Mouse (Mus musculus): ENCODE results near the gene Gpat2. TPM values are rescaled to one million over a fixed set of nuclear protein-coding genes. Genes with fewer than 3 reads are reported as not detected.

Gene Gpat2
- total RNA-seq (2015) (not detected in 2 replicates), total RNA-seq (2017) (0.12 TPM in 1 of 2 replicates, not detected in the other)

DNA sequence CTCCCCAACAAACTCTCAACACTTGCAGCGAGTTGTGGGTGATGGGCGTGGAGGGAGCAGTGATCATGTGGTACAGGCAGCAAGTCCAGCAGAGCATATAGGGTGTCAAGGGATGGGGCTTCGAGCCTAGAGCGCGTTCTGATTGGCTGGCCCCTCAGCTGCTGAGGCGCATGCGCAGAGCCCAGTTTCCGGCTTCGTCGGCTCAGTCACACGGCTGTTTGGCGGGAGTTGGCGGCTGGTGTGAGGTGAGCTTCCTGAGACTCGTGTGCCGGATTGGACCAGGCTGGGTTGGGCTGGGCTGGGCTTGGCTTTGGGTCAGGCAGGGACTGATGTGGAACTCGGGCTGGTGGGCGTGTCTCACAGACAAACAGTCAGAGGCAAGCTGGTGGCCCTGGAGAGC, at the start of gene Gpat2:
Gene Gpat2, plus strand, starts transcription at position 223 of the 400 bp plus-strand sequence.
- ATAC-seq (replicated peaks; ENCODE audit: poor library complexity): no peak

GRCm38 (mm10) chr2:127375759-127376341, 49.1 kb upstream of the Gpat2 start:
- peak; percentile 77 for ATAC-seq (replicated peaks; ENCODE audit: poor library complexity)

- no peak for ATAC-seq (replicated peaks; ENCODE audit: poor library complexity)
These were observed 48.5 kb upstream of the Gpat2 start for GRCm38 (mm10) chr2:127376423-127377051.

DNA sequence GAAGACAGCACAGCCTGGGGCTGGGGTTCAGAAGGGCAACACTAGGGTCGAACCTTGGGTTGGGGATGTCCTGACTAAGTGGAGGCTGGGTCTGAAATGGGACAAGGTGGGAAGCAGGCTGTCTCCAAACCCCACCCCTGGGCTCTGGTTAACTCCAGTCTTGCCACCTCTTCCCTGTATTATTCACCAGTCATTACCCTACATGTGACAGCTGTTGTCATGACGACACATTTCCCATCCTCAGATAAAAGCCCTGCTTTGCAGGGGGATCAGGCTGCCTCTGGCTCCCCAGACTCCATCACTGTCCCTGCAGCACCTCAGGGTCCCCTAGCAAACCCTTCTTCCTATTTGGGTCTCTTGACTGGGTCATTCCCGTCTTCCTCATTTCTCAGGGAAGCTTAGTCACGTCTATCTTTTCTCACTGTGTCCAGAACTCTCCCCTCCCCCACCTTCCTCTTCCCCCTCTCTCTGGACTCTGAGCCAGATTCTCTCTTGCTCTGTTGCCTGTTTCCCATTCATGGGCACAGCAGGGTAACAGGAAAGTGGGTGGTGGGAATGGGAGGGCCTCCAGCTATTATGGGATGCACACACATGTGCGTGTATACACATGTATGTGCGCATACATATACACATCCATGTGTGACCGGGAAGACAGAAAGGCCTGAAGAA, 46.9 kb upstream of the Gpat2 start:
- ATAC-seq (replicated peaks; ENCODE audit: poor library complexity): 0 out of 2 replicates have a peak, but pooled peaks have one; percentile 5

DNA sequence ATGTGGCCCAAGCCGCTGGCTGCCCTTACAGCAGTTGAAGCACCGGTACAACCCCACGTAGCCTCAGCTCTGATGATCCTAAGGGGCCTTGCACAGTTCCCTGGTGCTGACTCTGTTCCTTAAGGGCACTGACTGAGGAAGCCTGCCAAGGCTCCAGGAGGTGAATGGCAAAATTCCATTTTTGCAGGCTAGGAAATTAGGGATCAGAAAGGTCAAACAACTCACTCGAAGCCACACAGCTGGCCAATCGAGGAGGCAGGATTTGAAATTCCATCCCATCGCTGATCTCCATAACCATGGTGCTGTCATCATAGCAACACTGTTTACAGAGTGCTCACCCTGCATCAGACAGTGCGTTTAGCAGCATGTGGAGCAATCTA, 46.4 kb upstream of the Gpat2 start:
- ATAC-seq (replicated peaks; ENCODE audit: poor library complexity): no peak

DNA sequence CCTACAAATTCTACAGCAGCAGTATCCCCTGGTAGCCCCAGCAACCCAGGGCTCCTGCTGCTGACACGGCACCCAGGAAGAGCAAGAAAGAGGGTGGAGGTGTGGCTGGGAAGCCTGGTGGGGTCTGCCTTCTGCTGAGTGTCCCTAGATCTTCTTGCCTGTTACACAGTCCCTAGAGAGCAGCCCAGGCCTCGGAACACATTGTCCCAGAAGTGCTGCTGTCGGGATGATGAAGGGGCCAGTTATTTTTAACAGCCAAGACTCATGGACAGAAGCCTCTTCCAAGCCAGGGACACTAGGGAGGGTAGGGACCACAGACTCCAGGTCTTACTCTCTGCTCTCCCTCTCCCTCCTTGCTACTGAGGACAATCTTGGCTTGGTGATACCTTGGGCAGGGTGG, 45.7 kb upstream of the Gpat2 start:
- ATAC-seq (replicated peaks; ENCODE audit: poor library complexity): no peak

- ATAC-seq (replicated peaks; ENCODE audit: poor library complexity): no peak
These were observed 41.1 kb upstream of the Gpat2 start for GRCm38 (mm10) chr2:127383881-127384280.

DNA sequence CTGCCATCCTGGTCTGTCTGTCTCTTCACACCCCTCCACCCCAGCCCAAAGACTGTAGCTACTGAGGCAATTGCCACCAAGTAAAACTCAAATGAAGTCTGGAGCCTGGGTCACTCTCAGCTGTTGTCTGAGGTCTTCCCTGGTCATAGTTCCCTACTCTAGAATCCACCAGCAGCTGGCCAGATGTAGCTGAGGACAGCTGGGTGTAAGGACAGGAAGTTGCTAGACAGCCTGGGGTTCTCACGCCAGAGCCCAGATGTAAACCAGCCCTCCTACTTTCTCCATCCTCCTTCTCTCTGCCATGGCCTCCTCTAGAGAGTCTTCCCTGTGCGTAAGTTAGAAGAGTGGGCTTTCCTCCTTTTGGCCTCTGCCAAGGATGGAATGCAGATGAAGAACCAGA, 37.5 kb upstream of the Gpat2 start:
- no peak for ATAC-seq (replicated peaks; ENCODE audit: poor library complexity)

GRCm38 (mm10) chr2:127390352-127390751, 34.6 kb upstream of the Gpat2 start:
- no peak for ATAC-seq (replicated peaks; ENCODE audit: poor library complexity)

GRCm38 (mm10) chr2:127390846-127391245, 34.2 kb upstream of the Gpat2 start:
- ATAC-seq (replicated peaks; ENCODE audit: poor library complexity): no peak

DNA sequence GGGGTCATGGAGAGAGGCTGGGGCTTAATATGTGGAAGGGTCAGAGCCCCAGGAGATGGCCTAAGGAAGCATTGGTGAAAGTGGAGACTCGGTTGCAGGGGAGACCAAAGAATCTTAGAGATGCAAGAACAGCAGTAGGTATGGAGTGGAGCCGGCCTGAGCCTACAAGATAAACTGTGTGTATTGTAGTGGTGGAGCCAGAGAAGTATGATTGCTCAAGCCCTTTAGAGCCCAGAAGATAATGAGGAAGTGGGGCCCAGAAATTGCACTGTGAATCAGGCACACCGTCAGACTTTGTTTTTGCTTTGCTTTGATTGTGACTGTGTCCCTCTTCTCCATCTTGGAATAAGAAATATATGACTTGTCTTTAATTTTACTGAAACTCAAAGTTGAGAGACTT, 33.7 kb upstream of the Gpat2 start:
- ATAC-seq (replicated peaks; ENCODE audit: poor library complexity): peak; percentile 72

- ATAC-seq (replicated peaks; ENCODE audit: poor library complexity): no peak
These were observed 30.3 kb upstream of the Gpat2 start for GRCm38 (mm10) chr2:127394606-127395161.

DNA sequence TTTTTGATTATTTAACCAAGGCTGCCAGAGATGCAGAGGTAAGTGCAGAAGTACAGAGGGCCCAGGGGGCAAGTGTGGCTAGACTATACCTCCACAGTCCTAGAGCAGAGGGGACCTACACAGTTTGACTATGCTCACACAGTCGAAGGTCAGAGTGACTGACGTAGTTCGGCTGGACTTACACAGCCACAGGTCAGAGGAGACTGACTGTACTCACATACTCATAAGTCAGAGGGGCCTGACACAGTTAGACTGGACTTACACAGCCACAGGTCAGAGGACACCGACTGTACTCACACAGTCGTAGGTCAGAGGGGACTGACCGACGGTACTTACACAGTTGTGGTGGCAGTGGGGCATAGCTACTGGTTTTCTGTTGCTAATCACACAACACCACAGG, 26.3 kb upstream of the Gpat2 start:
- no peak for ATAC-seq (replicated peaks; ENCODE audit: poor library complexity)

- ATAC-seq (replicated peaks; ENCODE audit: poor library complexity): no peak
These were observed 13.9 kb upstream of the Gpat2 start for GRCm38 (mm10) chr2:127411126-127411525.

- no peak for ATAC-seq (replicated peaks; ENCODE audit: poor library complexity)
These were observed 9.2 kb upstream of the Gpat2 start for GRCm38 (mm10) chr2:127415806-127416205.

DNA sequence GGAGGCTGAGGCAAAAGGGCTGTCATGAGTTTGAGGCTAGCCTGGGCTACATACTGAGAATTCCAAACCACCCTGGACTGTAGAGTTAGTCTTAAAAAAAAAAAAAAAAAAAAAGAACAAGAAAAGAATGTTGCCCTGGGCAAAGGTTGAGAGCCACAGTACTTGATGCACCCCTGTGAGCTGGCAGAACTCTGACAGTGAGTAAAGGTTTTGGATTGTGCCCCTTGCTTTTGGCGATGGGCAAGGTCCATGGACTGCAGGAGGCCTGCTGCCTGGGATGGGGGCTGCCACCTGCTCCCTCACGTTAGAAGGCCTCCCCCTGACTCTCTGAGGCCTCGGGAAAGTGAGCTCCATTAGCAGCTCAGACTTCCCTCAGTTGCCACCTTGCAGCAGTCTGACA, 8.3 kb upstream of the Gpat2 start:
- ATAC-seq (replicated peaks; ENCODE audit: poor library complexity): no peak

- no peak for ATAC-seq (replicated peaks; ENCODE audit: poor library complexity)
These were observed 6.6 kb upstream of the Gpat2 start for GRCm38 (mm10) chr2:127418266-127418970.

- peak; percentile 69 for ATAC-seq (replicated peaks; ENCODE audit: poor library complexity)
These were observed 5.2 kb downstream of the Gpat2 start for GRCm38 (mm10) chr2:127430238-127430637.

GRCm38 (mm10) chr2:127433487-127434295, 8.7 kb downstream of the Gpat2 start:
- no peak for ATAC-seq (replicated peaks; ENCODE audit: poor library complexity)

DNA sequence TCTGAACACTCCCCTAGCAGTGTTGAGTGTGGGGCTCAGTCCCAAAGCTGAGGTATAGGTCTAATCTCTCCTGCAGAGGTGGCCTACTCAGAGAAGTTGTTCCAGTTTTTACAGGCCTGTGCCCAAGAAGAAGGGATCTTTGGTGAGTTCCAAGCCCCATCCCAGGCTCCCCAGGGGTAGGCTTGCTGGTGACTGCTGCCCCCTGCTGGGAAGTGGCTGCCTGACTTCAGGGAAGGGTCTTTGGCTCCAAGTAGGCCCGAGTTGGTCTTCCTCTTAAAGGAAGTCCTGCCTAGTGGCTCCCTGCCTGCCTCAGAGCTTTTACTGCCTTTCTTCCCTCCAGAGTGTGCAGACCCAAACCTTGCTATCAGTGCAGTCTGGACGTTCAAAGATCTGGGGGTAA, 10.1 kb downstream of the Gpat2 start:
- peak; percentile 61; the same call in 1 of the 2 replicates for ATAC-seq (replicated peaks; ENCODE audit: poor library complexity)

All from megakaryocyte progenitor cell, adult 5-6 weeks (primary cell).